Mouse (Mus musculus): ENCODE measurements around the gene Zeb2. TPM values are rescaled to one million over a fixed set of nuclear protein-coding genes. Genes with fewer than 3 reads are reported as not detected.

Gene Zeb2
- total and polyA plus RNA-seq, 3 experiments, result 16.5 to 50.0 (median 46.7) TPM

- Histone ChIP-seq H3K4me3 (peak overlapping the region; percentile 64), H3K9ac (ENCODE audit: low read depth, low read length) (peak overlapping the region; percentile 69), H3K4me1 (ENCODE audit: control insufficient read depth, insufficient read depth, low read length) (peaks cover 5% of the 10 kb centered on the region; the same call in 1 of the 2 replicates), H3K79me2 (replicated peaks; ENCODE audit: control insufficient read depth, insufficient read depth, low read length) (no peaks in the 10 kb centered on the region), H3K36me3 (ENCODE audit: control insufficient read depth, insufficient read depth, low read length) (no peaks in the 10 kb centered on the region), H3K27ac (peak overlapping the region; percentile 85), H3K27me3 (ENCODE audit: control insufficient read depth, insufficient read depth, low read length) (no peaks in the 10 kb centered on the region; the same call in 1 of the 2 replicates)
- peak; percentile 72 to 75 for DNase-seq
- TF ChIP-seq POLR2A (IDR thresholded peaks at IDR 0.05; ENCODE audit: insufficient read depth, low read depth, low read length) (peak; percentile 33), CTCF (IDR thresholded peaks at IDR 0.05) (no peak), EP300 (IDR thresholded peaks at IDR 0.05; ENCODE audit: insufficient read depth, low read depth, low read length) (no peak)
- intact Hi-C loops (cut with DNase I), result loop anchor here (5.0 to 10.0 kb wide), 4 partner anchors 166 to 1326 kb away; no protein-coding TSS in a partner anchor
- 15% methylated on average over 23 of the region's 23 CpGs for WGBS
These were observed 1.3 kb downstream of the Zeb2 start for GRCm38 (mm10) chr2:45115720-45116495.

GRCm38 (mm10) chr2:45115211-45115610 lies 2.0 kb downstream of the Zeb2 start:
- TF ChIP-seq CTCF (IDR thresholded peaks at IDR 0.05), result no peak
- TF ChIP-seq POLR2A (IDR thresholded peaks at IDR 0.05; ENCODE audit: insufficient read depth, low read depth, low read length), result no peak
- no peak for TF ChIP-seq EP300 (IDR thresholded peaks at IDR 0.05; ENCODE audit: insufficient read depth, low read depth, low read length)
- WGBS, result 65% methylated on average over 6 of the region's 6 CpGs
- intact Hi-C loops (cut with DNase I), result loop anchor here (5.0 to 10.0 kb wide), 4 partner anchors 167 to 1327 kb away; no protein-coding TSS in a partner anchor
- H3K4me1 ChIP-seq (ENCODE audit: control insufficient read depth, insufficient read depth, low read length), result peaks cover 5% of the 10 kb centered on the region; the same call in 1 of the 2 replicates
- H3K4me3 ChIP-seq, result peak overlapping the region; percentile 64
- no peak overlapping the region; the same call in 1 of the 2 replicates for H3K9ac ChIP-seq (ENCODE audit: low read depth, low read length)
- H3K27ac ChIP-seq, result peak overlapping the region; percentile 85
- H3K27me3 ChIP-seq (ENCODE audit: control insufficient read depth, insufficient read depth, low read length), result no peaks in the 10 kb centered on the region; the same call in 1 of the 2 replicates
- no peaks in the 10 kb centered on the region for H3K36me3 ChIP-seq (ENCODE audit: control insufficient read depth, insufficient read depth, low read length)
- no peaks in the 10 kb centered on the region for H3K79me2 ChIP-seq (replicated peaks; ENCODE audit: control insufficient read depth, insufficient read depth, low read length)
- no peak for DNase-seq

GRCm38 (mm10) chr2:45114596-45114995 lies 2.6 kb downstream of the Zeb2 start:
- H3K79me2 ChIP-seq (replicated peaks; ENCODE audit: control insufficient read depth, insufficient read depth, low read length), result no peaks in the 10 kb centered on the region
- WGBS, result 78% methylated on average over 2 of the region's 2 CpGs
- H3K36me3 ChIP-seq (ENCODE audit: control insufficient read depth, insufficient read depth, low read length), result no peaks in the 10 kb centered on the region
- no peaks in the 10 kb centered on the region; the same call in 1 of the 2 replicates for H3K27me3 ChIP-seq (ENCODE audit: control insufficient read depth, insufficient read depth, low read length)
- no peak overlapping the region for H3K9ac ChIP-seq (ENCODE audit: low read depth, low read length)
- TF ChIP-seq EP300 (IDR thresholded peaks at IDR 0.05; ENCODE audit: insufficient read depth, low read depth, low read length) (no peak), POLR2A (IDR thresholded peaks at IDR 0.05; ENCODE audit: insufficient read depth, low read depth, low read length) (no peak)
- intact Hi-C loops (cut with DNase I), result loop anchor here (5.0 to 10.0 kb wide), 4 partner anchors 123 to 570 kb away; no protein-coding TSS in a partner anchor
- H3K4me3 ChIP-seq, result no peak overlapping the region
- H3K4me1 ChIP-seq (ENCODE audit: control insufficient read depth, insufficient read depth, low read length), result peaks cover 5% of the 10 kb centered on the region; the same call in 1 of the 2 replicates
- DNase-seq, result peak in 1 of 2 experiments; percentile 47
- H3K27ac ChIP-seq, result peak overlapping the region; percentile 85

GRCm38 (mm10) chr2:45113912-45114311 lies 3.3 kb downstream of the Zeb2 start:
- no peaks in the 10 kb centered on the region; the same call in 1 of the 2 replicates for H3K27me3 ChIP-seq (ENCODE audit: control insufficient read depth, insufficient read depth, low read length)
- no peaks in the 10 kb centered on the region for H3K36me3 ChIP-seq (ENCODE audit: control insufficient read depth, insufficient read depth, low read length)
- no peak overlapping the region; the same call in 1 of the 2 replicates for H3K4me3 ChIP-seq
- H3K9ac ChIP-seq (ENCODE audit: low read depth, low read length), result no peak overlapping the region
- no peaks in the 10 kb centered on the region for H3K79me2 ChIP-seq (replicated peaks; ENCODE audit: control insufficient read depth, insufficient read depth, low read length)
- H3K4me1 ChIP-seq (ENCODE audit: control insufficient read depth, insufficient read depth, low read length), result peaks cover 5% of the 10 kb centered on the region; the same call in 1 of the 2 replicates
- intact Hi-C loops (cut with DNase I), result loop anchor here (5.0 to 10.0 kb wide), 4 partner anchors 123 to 571 kb away; no protein-coding TSS in a partner anchor
- 58% methylated on average over 3 of the region's 3 CpGs for WGBS
- H3K27ac ChIP-seq, result peak overlapping the region; percentile 85
- TF ChIP-seq POLR2A (IDR thresholded peaks at IDR 0.05; ENCODE audit: insufficient read depth, low read depth, low read length) (no peak), CTCF (IDR thresholded peaks at IDR 0.05) (no peak), EP300 (IDR thresholded peaks at IDR 0.05; ENCODE audit: insufficient read depth, low read depth, low read length) (no peak)
- DNase-seq, result no peak

GRCm38 (mm10) chr2:45112891-45113683 lies 4.1 kb downstream of the Zeb2 start:
- intact Hi-C loops (cut with DNase I), result loop anchor here (5.0 to 10.0 kb wide), 4 partner anchors 124 to 572 kb away; no protein-coding TSS in a partner anchor
- TF ChIP-seq CTCF (IDR thresholded peaks at IDR 0.05) (peak; percentile 75), EP300 (IDR thresholded peaks at IDR 0.05; ENCODE audit: insufficient read depth, low read depth, low read length) (peak; percentile 51; the same call in 1 of the 2 replicates), POLR2A (IDR thresholded peaks at IDR 0.05; ENCODE audit: insufficient read depth, low read depth, low read length) (peak; percentile 70)
- WGBS, result 5% methylated on average over 23 of the region's 25 CpGs
- Histone ChIP-seq H3K27me3 (ENCODE audit: control insufficient read depth, insufficient read depth, low read length) (no peaks in the 10 kb centered on the region; the same call in 1 of the 2 replicates), H3K36me3 (ENCODE audit: control insufficient read depth, insufficient read depth, low read length) (no peaks in the 10 kb centered on the region), H3K4me1 (ENCODE audit: control insufficient read depth, insufficient read depth, low read length) (peaks cover 5% of the 10 kb centered on the region; the same call in 1 of the 2 replicates), H3K4me3 (peak overlapping the region; percentile 57), H3K27ac (peak overlapping the region; percentile 85), H3K9ac (ENCODE audit: low read depth, low read length) (peak overlapping the region; percentile 41), H3K79me2 (replicated peaks; ENCODE audit: control insufficient read depth, insufficient read depth, low read length) (no peaks in the 10 kb centered on the region)
- peak; percentile 62 to 76 for DNase-seq
